Mouse (Mus musculus): ENCODE measurements around the gene Zglp1.

GRCm38 (mm10) chr9:21018600-21018999 lies 48.3 kb downstream of the Zglp1 start:
- TF ChIP-seq CTCF (IDR thresholded peaks at IDR 0.05; ENCODE audit: low read depth) (no peak), EP300 (IDR thresholded peaks at IDR 0.05; ENCODE audit: low read depth) (no peak)

Measured in liver, embryonic 14.5 days (tissue).